Mouse (Mus musculus) fat pad, adult 2 months (tissue): Measurements from ENCODE around the gene Shank3.

Experiments
- DNase-seq: peaks from one replicate; pipeline ENCODE4 v3.0.0-alpha.2; 2011; ENCODE audit warnings: low read depth, low spot score; ENCODE audit errors: extremely low read depth

The Shank3 gene

GRCm38 (mm10) chr15:89524001-89524571, 24.7 kb downstream of the Shank3 start:
- no peak for DNase-seq

- DNase-seq = no peak
These were observed 25.4 kb downstream of the Shank3 start for GRCm38 (mm10) chr15:89524611-89525415.

- no peak for DNase-seq
These were observed 26.0 kb downstream of the Shank3 start for GRCm38 (mm10) chr15:89525464-89525863.

GRCm38 (mm10) chr15:89525896-89526295, 26.5 kb downstream of the Shank3 start:
- no peak for DNase-seq

GRCm38 (mm10) chr15:89526776-89527325, 27.4 kb downstream of the Shank3 start:
- no peak for DNase-seq

- no peak for DNase-seq
These were observed 28.0 kb downstream of the Shank3 start for GRCm38 (mm10) chr15:89527466-89527865.

- no peak for DNase-seq
These were observed 28.9 kb downstream of the Shank3 start for GRCm38 (mm10) chr15:89528201-89528850.

GRCm38 (mm10) chr15:89528923-89529322, 29.5 kb downstream of the Shank3 start:
- DNase-seq = no peak

- no peak for DNase-seq
These were observed 30.9 kb downstream of the Shank3 start for GRCm38 (mm10) chr15:89530336-89530735.

GRCm38 (mm10) chr15:89531399-89531798, 32.0 kb downstream of the Shank3 start:
- DNase-seq = no peak

- DNase-seq = no peak
These were observed 32.9 kb downstream of the Shank3 start for GRCm38 (mm10) chr15:89532026-89532923.

- no peak for DNase-seq
These were observed 33.8 kb downstream of the Shank3 start for GRCm38 (mm10) chr15:89532924-89533842.

- no peak for DNase-seq
These were observed 34.4 kb downstream of the Shank3 start for GRCm38 (mm10) chr15:89533843-89534207.

- DNase-seq = no peak
These were observed 44.7 kb downstream of the Shank3 start for GRCm38 (mm10) chr15:89544171-89544570.

- DNase-seq = no peak
These were observed 47.9 kb downstream of the Shank3 start for GRCm38 (mm10) chr15:89547321-89547720.

- no peak for DNase-seq
These were observed 48.6 kb downstream of the Shank3 start for GRCm38 (mm10) chr15:89547824-89548601.

GRCm38 (mm10) chr15:89548837-89549236, 49.4 kb downstream of the Shank3 start:
- DNase-seq = no peak

- DNase-seq = no peak
These were observed 51.1 kb downstream of the Shank3 start for GRCm38 (mm10) chr15:89550506-89550905.

- no peak for DNase-seq
These were observed 52.3 kb downstream of the Shank3 start for GRCm38 (mm10) chr15:89551733-89552132.
